Mouse (Mus musculus) Muller cell, postnatal 12 days (primary cell): ENCODE results near the gene Cd8b1.
A peak's percentile ranks its signal among the peaks of the same experiment; 100 is the strongest.
"Not testable (repeated sequence)": the region's sequence is repeated elsewhere in the genome, so short reads cannot be mapped to it uniquely, and the experiment has no call there.

Experiments
- DNase-seq: peaks from one replicate; pipeline ENCODE4 v3.0.0-alpha.2; 2015; ENCODE audit errors: inconsistent ontology term

Cd8b1 gene

DNA sequence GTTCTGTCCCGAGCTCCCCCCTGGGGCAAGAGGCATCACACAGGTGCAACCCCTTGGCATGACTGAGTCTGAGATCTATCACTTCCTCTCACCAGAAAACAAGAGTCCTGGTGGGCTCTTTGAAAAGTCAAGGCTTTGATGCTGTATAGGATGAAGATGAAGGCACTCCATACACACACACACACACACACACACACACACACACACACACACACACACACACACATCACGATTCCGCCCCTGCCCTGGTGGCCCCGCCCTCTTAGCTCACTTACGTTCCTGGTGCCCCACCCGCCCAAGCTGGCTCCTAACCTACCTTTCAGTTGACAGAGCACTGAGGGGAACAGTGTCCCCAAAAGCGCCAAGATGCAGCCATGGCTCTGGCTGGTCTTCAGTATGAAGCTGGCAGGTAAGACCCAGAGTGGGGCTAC is at the start of gene Cd8b1:
Gene Cd8b1, plus strand, starts transcription at position 298 of the 431 bp plus-strand sequence.
- DNase-seq, result no peak

DNA sequence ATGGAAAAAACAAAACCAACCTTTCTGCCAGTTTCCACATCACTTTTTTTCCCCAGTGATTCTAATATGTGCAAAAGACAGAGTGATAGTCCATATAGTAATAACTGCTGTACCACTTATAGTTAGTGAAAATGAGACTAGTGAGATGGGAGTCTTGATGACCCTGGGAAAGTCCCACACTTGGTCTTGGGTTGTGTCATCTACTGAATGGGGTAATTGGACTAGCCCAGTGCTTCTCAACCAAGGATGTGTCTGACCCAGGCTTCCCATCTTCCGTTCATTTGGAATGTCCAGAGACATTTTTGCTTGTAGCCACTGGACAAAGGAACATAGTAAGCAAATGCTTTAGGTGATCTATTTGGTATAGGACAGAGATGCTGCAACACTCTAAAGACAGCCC is 48.9 kb upstream of the Cd8b1 start:
- no peak for DNase-seq

DNA sequence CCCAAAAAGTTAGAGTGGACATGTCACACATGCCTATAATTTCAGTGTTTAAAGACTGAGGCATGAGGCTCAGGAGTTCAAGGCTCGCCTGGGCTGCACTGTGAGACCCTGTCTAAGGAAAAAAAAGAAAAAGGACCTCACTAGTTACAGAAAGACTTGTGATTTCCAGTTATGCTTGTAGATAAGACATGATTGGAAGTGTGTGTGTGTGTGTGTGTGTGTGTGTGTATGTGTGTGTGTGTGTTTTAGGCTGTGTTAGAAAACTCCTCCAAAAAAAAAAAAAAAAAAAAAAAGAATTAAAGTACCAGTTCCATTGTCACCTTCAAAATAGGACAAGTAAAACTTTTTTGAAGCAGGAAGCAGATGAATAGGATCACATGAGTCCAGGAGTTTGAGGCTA is 48.0 kb upstream of the Cd8b1 start:
- DNase-seq, result no peak

DNA sequence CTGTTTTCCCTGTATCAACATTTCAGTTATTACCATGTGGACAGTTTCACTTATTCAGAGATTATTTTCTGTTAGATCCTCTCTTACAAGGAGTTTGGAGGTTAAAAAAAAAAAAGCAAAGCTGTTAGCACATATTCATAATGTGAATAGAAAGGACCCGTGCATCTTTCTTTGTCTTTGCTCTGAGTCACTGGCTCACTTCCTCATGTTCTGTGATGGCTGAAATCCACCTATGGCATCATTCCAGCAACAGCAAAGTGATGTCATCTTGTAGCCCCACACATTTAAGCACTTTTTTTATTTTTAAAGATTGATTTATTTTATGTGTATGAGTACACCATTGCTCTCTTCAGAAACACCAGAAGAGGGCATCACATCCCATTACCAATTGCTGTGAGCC is 43.2 kb upstream of the Cd8b1 start:
- peak; percentile 72 for DNase-seq

DNA sequence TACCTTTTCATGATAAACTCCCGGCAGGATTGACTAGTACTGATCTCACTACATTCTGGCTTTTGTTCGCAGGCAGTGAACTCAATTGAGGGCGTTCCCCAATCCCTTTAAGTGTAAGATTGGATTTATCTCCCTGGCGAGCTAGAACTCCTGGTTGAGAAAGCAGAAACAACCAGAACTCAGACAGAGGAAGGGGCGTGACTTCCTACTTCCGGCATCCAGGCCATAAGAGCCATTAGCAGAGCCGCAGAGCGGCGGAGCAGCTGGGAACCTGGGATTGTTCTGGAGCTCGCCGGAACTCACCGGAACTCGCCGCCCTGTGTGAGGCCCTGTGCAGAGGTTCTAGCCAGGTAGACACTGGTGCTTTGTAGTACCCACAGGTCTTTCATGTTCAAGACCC is 29.1 kb upstream of the Cd8b1 start:
- DNase-seq, result no peak

DNA sequence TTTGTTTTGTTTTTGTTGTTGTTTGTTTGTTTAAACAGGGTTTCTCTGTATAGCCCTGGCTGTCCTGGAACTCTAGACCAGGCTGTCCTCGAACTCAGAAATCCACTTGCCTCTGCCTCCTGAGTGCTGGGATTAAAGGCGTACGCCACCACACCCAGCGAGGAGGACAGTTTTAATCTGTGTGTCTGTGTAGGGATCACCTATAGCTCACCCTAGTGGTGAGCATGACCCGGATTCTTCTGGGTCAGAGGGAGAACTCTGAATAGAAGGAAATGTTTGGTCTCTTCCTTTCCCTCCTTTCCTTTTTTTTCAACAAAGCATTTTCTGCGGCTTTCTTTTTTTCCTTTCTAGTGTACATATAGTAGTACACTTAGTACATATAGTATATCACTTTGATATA is 27.3 kb upstream of the Cd8b1 start:
- no peak for DNase-seq

DNA sequence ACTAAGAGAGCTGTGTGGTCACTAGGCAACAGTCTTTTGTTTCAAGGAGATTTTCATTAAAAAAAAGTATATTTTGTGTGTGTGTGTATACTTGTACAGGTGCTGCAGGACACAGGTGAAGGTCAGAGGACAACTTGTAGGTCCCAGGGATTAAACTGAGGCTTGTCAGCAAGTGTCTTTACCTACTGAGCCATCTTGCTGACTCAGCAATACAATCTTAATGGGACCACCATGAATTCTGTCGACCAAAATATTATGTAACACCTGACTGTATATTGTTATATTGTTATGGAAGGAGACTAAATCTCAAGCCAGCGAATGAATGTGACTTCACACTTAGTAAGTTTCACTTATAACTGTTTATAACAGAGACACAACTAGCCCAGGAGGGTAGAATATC is 24.5 kb upstream of the Cd8b1 start:
- no peak for DNase-seq

DNA sequence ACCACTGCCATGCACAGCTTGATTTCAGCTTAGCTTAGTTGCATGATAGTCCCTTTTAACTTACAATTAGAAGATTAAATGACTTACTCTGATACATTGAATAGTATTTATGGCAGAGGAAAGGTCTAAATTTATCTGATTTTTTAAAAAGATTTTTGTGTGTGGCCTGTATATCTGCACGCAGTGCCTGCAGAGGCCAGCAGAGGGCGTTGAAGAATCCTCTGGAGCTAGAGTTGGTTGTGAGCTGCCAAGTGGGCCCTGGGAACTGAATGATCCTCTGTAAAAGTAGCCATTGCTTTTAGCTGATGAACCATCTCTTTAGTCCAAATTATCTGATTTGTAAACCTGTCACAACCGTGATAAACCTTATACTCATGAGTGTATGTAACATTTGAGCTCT is 23.8 kb upstream of the Cd8b1 start:
- no peak for DNase-seq

DNA sequence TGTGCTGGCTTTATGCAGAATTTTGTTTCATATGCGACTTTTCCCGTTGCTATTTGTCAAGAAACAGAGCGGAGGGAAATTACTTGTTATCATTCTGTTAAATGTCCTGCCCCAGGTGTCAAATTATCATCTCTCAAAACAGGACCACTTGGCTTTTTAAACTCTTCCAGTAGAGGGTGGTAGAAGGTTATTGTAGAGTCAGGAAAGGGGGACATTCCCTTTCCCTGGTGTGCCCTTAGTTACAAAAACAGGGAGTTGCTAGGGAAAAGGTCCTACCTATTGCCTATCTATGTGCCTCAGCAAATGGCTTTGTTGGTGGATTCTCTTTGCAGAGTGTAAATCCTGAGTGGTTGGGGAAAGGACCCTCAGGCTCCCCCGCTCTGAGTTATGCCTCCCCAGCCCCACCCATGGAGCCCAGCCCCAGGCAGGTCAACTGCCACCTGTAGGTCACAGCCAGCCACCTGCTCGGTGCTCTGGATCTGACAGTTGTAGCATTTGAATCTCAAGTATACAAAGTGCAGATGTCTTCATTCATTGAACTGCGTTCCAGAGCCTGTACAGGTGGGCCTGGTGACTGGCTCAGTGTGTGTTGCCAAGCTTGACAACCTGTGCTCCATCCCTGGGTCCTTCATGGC is 20.4 kb upstream of the Cd8b1 start:
- no peak for DNase-seq

DNA sequence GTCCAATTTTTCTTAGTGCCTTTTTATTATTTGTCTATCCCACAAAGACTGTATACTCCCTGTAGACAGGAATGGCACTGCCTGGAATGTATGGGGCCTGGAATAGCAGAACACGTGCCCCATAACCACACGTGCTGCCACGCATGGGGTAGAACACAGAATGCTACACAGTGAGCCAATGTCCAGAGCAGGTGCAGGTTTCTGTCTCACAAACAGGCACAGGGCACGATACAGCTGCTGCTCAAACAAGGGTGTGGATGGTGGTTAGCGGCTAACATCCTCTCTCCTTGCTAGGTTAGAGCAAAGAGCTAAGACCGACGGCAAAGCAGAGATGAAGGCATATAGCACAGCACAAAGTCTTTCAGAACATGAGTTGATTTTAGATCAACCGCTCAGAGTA is 15.1 kb upstream of the Cd8b1 start:
- no peak for DNase-seq

DNA sequence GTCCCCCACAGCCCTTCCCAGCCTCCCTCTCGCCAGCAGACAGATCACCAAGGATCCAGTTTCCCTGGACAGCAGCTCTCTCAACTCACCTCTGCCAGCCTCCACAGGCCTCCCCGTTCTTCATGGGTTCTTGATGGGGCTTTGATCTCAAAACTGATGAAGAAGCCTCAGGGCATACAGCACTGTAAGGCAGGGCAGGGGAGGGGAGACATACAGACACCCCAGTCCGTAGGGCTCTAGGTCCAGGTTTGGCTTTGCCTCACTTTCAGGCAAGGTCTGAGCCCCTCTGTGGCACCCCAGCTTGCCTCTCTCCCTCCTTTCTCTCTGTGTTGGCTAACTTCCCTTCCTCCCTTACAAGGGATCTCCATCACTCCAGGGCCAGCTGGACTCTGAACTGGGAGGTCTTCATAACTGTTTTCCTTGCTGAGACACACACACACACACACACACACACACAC is 733 bp upstream of the Cd8b1 start, which contains the start of gene Smyd1:
Gene Smyd1, minus strand, starts transcription at position 408 of the 458 bp plus-strand sequence.
- no peak for DNase-seq

DNA sequence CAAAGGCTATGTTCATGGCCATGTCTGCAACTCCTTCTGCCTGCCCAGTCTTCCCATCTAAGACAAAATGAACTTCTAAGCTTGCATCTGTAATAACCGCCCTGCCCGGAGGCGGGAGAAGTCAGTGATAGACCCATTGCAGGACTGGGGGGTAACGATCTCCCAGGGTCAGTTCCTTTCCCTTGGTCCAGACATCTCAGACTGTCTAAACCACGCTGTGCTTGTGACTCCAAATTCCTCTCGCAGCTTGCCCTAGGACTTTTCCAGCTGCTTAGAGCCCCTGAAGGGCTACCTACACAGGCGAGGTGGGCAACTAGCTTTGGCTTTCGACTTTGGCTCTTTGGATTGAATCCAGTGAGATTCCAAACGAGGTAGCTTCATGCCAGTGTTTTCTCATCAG is 2.2 kb downstream of the Cd8b1 start:
- no peak for DNase-seq

DNA sequence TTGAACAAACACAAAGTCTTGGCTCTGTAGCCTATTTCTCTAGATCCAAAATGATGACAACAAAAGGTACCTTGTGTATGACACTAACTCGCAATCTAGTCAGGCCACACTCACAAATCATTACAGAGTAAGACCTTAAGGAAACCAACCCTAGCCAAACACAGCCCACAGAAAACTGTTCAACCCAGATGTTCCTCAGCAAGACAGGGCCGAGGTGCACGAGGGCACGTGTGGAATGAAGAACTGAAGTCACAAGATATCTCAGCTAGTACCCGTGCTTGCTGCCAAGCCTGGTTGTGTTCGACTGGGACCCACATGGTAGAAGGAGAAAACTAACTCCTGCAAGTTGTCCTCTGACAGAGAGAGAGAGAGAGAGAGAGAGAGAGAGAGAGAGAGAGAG is 7.3 kb downstream of the Cd8b1 start:
- no peak for DNase-seq

DNA sequence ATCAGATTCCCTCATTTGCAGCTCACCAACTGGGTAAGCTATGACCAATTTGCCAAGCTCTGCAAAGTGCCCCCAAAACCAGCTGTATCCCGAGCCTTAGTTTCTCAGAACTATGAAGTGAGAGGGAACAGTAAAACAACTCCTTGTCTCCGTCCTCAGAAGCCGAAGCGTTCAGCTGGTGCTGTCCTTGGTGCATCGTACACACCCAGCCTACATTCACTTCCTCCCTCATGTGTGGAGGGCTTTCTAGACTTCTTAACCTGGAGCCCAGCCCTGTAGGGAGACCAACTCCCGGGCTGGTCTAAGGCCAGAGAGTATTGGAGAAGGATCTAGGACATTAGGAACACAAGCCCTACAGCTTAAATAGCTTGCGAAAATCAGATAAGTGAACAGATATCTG is 7.9 kb downstream of the Cd8b1 start:
- DNase-seq, result no peak

DNA sequence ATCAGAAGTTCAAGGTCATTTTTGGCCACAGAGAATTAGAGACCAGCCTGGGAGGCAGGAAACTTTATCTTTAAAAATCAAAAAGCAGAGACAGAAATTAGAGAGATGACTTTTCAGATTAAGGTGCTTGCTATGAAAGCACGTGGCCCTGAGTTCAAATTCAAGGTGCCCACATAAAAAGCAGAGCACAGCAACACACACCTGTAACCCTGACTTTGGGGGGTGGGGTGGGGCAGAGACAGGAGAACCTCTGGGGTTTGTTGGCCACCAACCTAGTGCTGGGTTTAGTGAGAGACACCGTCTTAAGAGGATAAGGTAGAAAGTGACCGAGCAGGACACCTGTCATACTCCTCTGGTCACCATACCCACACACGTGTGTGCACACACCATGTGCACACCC is 8.9 kb downstream of the Cd8b1 start:
- DNase-seq, result not testable (repeated sequence)

DNA sequence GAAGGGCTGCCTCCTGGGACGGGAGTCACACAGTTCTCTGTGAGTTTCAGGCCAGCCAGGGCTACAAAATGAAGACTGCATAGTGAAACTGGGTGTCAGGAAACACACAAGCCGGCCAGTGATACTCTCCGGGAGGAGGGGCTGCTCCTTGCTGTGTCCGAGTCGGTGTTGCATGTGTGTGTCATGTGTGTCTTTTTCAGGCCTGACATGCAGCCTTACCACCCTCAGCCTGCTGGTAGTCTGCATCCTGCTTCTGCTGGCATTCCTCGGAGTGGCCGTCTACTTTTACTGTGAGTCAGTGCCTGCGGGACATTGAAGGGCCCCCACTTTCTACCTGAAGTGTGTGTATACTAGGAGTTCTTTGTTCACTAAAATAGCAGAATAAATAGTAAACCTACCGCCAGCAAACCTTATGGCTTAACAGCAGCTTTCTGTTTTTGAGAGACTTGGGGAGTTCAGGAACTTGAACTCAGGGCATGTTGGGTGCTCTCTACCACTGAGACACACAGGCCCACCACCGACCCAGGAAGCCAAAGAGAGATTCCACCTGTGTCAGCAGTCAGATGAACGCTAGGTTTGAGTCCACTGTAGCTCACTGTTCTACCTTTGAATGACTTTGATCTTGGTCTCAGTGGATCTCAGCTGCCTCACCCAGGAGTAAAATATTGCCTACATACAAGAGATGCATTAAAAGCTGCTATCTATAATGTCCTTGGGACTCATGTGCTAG is 9.8 kb downstream of the Cd8b1 start:
- no peak for DNase-seq

DNA sequence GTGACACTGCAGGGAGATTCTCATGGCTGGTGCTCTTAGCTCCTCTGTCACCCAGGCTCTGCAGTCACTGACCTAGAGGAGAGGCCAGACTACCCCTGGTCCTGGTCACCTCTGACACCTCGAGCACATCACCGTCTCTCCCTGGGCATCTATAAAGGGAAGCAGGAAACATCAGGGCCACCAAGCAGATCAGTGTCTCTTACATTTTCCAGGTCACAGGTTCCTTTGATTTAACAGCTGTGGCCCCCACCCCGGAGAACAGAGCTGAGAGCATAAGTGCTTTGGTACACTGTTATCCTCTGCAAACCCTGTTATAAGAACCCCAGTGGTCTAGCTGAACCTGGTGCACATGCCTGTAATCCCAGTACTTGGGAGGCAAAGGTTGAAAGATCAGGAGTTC is 10.4 kb downstream of the Cd8b1 start:
- no peak for DNase-seq

DNA sequence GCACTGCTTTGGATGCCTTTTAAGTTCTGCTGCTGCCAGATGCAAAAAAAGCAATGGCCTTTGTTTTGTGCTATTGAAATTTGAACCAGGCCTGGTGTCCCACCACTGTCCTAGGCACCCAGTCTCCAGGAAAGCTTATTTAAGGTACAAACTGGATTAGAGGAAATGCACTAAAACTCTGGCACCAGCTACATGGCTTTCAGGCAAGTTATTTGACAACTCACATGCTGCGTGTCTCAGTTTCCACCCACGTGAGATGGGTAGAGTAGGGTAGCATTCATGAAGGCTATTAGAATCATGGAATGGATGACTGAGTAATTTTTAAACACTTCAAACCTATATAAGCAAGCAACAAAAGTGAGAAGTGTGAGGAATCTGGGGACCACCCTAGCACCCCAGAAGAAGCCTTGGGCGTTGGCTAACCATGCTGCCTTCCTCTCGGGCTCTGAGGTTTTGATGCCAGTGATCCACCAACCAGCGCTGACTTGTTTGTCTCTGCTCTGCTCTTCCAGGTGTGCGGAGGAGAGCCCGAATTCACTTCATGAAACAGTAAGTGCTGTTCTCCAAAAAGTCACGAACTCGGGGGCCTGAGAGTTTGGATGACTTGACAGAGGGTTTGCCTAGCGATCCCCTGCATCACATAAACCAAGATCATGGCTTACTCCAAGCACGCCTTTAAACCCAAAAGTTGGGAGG is 11.1 kb downstream of the Cd8b1 start:
- DNase-seq, result no peak

DNA sequence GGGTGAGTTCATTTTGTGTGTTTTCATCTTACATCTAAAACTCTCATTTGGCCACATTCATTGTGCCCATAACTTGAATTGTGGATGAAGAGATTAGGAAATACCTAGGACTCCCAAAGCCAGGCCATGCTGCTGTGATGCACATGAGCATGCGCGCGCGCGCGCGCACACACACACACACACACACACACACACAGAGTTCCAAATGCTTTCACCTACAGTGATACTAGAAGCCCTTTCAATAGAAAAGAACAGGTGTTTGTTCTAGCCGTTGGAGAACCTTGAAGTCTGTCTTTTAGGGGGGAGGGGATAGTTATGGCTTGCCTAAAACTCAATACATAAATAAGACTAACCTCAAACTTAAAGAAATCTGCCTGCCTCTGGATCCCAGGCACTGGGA is 15.1 kb downstream of the Cd8b1 start:
- DNase-seq, result no peak

DNA sequence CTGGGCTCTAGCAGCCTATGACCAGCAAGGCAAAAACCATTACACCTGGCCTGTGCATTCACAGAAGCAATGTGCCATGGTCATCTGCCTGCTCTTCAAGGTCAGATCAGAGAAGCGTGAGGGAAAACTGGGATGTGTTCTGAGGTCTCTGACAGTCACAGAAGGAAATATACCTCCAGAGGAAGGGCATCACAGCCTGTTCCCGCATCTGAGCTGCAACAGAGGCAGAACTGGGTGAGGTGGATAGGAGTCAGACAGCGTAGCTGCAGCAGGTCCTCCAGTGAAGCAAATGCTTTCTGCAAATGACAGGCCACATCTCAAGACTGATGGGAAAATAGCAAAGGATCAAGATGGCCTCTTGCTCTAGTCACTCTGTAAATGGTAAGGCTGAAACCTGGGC is 16.4 kb downstream of the Cd8b1 start:
- DNase-seq, result no peak

DNA sequence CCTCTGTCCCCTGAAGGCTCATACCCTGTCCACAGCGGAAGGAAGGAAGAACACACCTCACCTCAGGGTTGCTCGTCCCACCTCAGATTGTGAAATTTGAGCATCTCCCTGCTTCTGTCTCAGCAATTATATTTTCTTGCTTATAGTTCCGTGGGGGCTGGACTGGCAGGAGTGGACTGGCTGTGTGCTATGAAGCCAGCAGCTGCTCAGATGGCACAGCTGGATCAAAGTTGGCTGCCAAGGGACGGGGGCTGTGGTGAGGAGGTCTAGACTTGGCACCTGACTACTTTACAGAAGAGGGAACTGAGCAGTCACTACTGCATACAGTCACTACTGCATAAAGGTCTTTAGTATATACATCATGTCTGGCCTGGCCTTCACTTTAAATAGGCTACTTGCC is 16.8 kb downstream of the Cd8b1 start:
- no peak for DNase-seq

DNA sequence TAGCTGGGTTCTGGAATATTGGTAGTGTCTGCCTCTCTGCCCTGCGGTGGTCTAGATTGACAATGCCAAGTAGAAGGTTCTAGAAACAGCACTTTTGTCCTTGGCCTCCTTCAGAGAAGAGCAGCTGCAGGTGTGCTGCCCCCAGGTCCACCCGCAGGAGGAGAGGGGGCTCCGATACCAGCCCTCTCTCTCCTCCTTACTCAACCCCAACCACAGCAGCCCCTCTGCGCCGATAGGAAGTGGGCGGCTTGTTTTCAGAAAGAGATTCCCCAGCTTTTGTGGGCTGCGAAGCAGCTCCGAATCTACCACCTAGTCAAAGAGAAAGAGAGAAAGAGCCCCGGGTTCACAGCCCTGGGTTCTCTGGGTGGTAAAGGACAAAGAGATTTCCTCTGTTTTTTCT is 18.6 kb downstream of the Cd8b1 start:
- DNase-seq, result no peak

DNA sequence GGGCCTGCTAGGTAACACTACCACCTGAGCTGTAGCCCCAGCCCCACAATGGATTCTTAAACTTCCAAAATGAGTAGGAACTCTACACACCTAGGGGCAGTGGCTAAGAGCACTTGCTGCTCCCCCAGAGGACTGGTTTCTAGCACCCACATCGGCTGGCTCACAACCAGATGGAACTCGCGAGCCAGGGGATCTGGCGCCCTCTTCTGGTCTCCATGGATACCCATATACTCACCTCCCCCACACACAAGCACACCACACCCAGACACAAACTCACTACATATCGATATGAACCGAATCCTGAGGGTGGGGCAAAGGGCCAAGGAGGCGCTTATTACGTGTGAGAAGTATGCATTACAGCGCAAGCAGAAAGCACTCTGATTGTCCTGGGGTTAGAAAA is 25.4 kb downstream of the Cd8b1 start:
- DNase-seq, result no peak
